Mouse (Mus musculus) brain, embryonic 14.5 days (tissue): Measurements from ENCODE around the gene Tmem8.

ENCODE experiments used
- CTCF ChIP-seq: fragments of 200-500 bp; IDR thresholded peaks from 2 replicates; pipeline ENCODE4 v1.5.1; 2012; ENCODE audit warnings: inconsistent platforms, mild to moderate bottlenecking, moderate library complexity, borderline replicate concordance; ENCODE audit not compliant: insufficient read depth, insufficient read length; ENCODE audit errors: extremely low read depth
- POLR2A ChIP-seq: fragments of 200-500 bp; IDR thresholded peaks from 2 replicates; pipeline ENCODE4 v1.6.1; 2012; ENCODE audit warnings: mild to moderate bottlenecking, inconsistent platforms, borderline replicate concordance; ENCODE audit not compliant: poor library complexity, insufficient read depth, insufficient read length, severe bottlenecking; ENCODE audit errors: extremely low read depth

DNA sequence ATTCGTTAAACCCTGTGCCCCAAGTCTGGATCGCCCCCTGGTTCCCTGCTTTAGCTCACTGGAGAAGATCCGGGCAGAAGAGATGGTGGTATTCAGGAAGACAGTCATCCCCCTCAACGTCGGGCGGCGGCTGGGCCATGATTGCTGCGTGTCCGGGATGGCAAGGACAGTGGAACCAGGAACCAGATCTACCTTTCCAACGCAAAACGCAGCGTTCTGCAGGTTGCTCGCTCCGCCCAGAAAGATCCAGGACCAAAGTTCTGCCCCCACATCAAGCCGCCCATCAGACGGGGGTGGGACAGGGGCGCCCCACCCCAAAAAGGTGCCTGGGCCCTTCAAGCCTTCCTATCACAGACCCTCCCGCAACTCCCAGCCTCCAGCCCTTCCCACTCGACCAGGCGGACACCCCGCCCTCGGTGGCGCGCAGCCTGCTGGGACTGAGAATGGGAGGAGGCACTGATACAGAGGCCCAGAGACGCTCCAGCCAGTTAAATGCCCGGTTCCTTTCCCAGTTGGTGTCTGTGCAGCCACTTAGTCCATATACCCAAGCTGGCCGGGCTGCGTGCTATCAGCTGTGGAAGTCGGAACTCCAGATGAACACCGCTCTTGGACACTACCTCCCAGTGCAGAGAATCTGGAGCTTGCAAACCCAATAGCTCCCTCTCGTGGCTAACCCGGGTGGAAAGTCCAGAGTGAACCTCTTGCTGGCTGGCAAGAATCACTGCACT, 23.0 kb upstream of the Tmem8 start, which contains the start of gene Decr2:
- TF ChIP-seq CTCF (peak; percentile 92), POLR2A (0 out of 2 replicates have a peak, but pooled peaks have one; percentile 31)
